In the genomic region with DNA sequence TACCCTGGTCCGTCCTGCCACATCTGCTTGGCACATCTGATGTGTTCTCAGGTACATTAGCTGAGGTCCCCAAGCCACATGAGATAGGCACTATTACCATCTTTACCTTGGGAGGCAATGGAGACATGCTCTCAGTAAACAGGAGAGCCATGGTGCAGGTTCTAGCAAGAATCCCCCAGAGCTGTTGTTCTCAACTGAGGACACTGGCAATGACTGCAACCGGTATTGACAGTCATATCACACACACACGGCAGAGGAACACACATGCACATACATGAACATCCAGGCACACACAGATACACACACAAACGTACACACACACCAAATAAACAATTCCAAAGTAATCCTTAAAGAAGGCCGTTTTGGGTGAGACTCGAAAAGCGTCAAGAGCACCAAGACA, we compare ENCODE assay signal across 22 mouse cellular contexts. TPM values are rescaled to one million over a fixed set of nuclear protein-coding genes. Genes with fewer than 3 reads are reported as not detected.
DNase-seq lines count a peak whose midpoint lies in the region; ATAC-seq and TF ChIP-seq lines count a peak whose summit lies in the region.
"Had no signal": no experiment of that assay in that cellular context is flagged by ENCODE, and none has a peak within 500 bp of the region (broad histone marks: within the 10 kb centered on the region; RNA-seq: fewer than 3 reads in every experiment).

No protein-coding gene starts in this region.

- no peak for ATAC-seq in intestine, embryonic 14.5 days (replicated peaks; ENCODE audit: low FRiP score, low TSS enrichment, low read depth)
- ATAC-seq in intestine, embryonic 15.5 days = no peak
- ATAC-seq: activated CD4-positive, CD25-positive, alpha-beta regulatory T cell, adult 4 months; forebrain, embryonic 13.5 days; forebrain, embryonic 15.5 days; forebrain, postnatal 0 days; Patski had no signal

- no peaks in the 10 kb centered on the region; the same call in 1 of the 2 replicates for H3K4me1 ChIP-seq in intestine, embryonic 14.5 days (replicated peaks; ENCODE audit: control insufficient read depth, insufficient read depth, low read length)
- H3K4me1 ChIP-seq in intestine, embryonic 15.5 days (replicated peaks) = peaks cover 5% of the 10 kb centered on the region; the same call in 1 of the 2 replicates
- peaks cover 58% of the 10 kb centered on the region for H3K4me1 ChIP-seq in bone marrow macrophage, adult 2 months (ENCODE audit: control insufficient read depth, insufficient read depth, low read length)

- H3K9ac ChIP-seq in intestine, embryonic 14.5 days (ENCODE audit: low read length) = no peak overlapping the region
- H3K9ac ChIP-seq in intestine, embryonic 15.5 days = no peak overlapping the region
- H3K9ac ChIP-seq: embryonic facial prominence, embryonic 12.5 days; forebrain, embryonic 13.5 days; forebrain, embryonic 15.5 days; forebrain, postnatal 0 days had no signal

- no peak overlapping the region for H3K27ac ChIP-seq in intestine, embryonic 14.5 days (ENCODE audit: low read depth)
- H3K27ac ChIP-seq in intestine, embryonic 15.5 days = no peak overlapping the region
- no peak overlapping the region for H3K27ac ChIP-seq in bone marrow macrophage, adult 2 months (ENCODE audit: insufficient read depth, low read depth, low read length)
- H3K27ac ChIP-seq: embryonic facial prominence, embryonic 10.5 days; embryonic facial prominence, embryonic 12.5 days; forebrain, embryonic 13.5 days; forebrain, embryonic 15.5 days had no signal

- intact Hi-C loops in left cerebral cortex, postnatal 4 days (cut with DNase I) = no loop called here

- no peaks in the 10 kb centered on the region for H3K27me3 ChIP-seq in intestine, embryonic 14.5 days (replicated peaks; ENCODE audit: control insufficient read depth, insufficient read depth, low read length)
- H3K27me3 ChIP-seq in intestine, embryonic 15.5 days (replicated peaks) = no peaks in the 10 kb centered on the region
- H3K27me3 ChIP-seq: embryonic facial prominence, embryonic 12.5 days; forebrain, embryonic 13.5 days; forebrain, embryonic 15.5 days had no signal

- TF ChIP-seq CTCF in bone marrow macrophage, adult 2 months (IDR thresholded peaks at IDR 0.05; ENCODE audit: low read depth, low read length) = no peak

- no peak for TF ChIP-seq POLR2A in bone marrow macrophage, adult 2 months (IDR thresholded peaks at IDR 0.05; ENCODE audit: borderline replicate concordance, low read depth, low read length)

- DNase-seq in heart, adult 11 months = peak; percentile 85
- DNase-seq in heart, adult 9 months (ENCODE audit: low spot score in 2 of 2) = no peak
- peak; percentile 31 for DNase-seq in intestine, embryonic 14.5 days (ENCODE audit: low spot score)
- no peak for DNase-seq in left cerebral cortex, postnatal 4 days
- DNase-seq: adrenal gland, adult 8-10 months; adrenal gland, postnatal 25 days; B cell, adult 2 months; cerebellum, adult 11-12 months; cerebellum, adult 2 months; cerebellum, adult 9-10 months; cerebellum, postnatal 10 days; cerebellum, postnatal 25 days; forebrain, postnatal 0 days had no signal

- no peaks in the 10 kb centered on the region for H3K9me3 ChIP-seq in intestine, embryonic 14.5 days (ENCODE audit: control insufficient read depth, low read length)
- H3K9me3 ChIP-seq in intestine, embryonic 15.5 days = no peaks in the 10 kb centered on the region
- H3K9me3 ChIP-seq: embryonic facial prominence, embryonic 10.5 days; embryonic facial prominence, embryonic 12.5 days; forebrain, embryonic 13.5 days; forebrain, embryonic 15.5 days; G1E had no signal

- H3K4me2 ChIP-seq in intestine, embryonic 14.5 days (ENCODE audit: low read length) = no peak overlapping the region
- H3K4me2 ChIP-seq in intestine, embryonic 15.5 days (replicated peaks) = no peak overlapping the region
- H3K4me2 ChIP-seq: embryonic facial prominence, embryonic 12.5 days; forebrain, embryonic 13.5 days; forebrain, embryonic 15.5 days had no signal

- no peak overlapping the region for H3K4me3 ChIP-seq in intestine, embryonic 14.5 days (ENCODE audit: low read depth, low read length)
- H3K4me3 ChIP-seq in intestine, embryonic 15.5 days (replicated peaks) = no peak overlapping the region
- H3K4me3 ChIP-seq in bone marrow macrophage, adult 2 months (ENCODE audit: insufficient read depth, low read length) = peak overlapping the region; percentile 6; the same call in 1 of the 2 replicates
- H3K4me3 ChIP-seq: embryonic facial prominence, embryonic 10.5 days; embryonic facial prominence, embryonic 12.5 days; forebrain, embryonic 13.5 days; forebrain, embryonic 15.5 days had no signal

- 88% methylated on average over 7 of the region's 7 CpGs for WGBS in intestine, embryonic 14.5 days
- 88% methylated on average over 7 of the region's 7 CpGs for WGBS in intestine, embryonic 15.5 days

- no peaks in the 10 kb centered on the region for H3K36me3 ChIP-seq in intestine, embryonic 14.5 days (ENCODE audit: control insufficient read depth, insufficient read depth, low read length)
- H3K36me3 ChIP-seq in intestine, embryonic 15.5 days = no peaks in the 10 kb centered on the region
- H3K36me3 ChIP-seq: embryonic facial prominence, embryonic 10.5 days; embryonic facial prominence, embryonic 12.5 days; forebrain, embryonic 15.5 days; G1E had no signal

RNA-seq across cellular contexts. Expression of a gene that starts 45.1 kb away (rescaled TPM):
- polyA plus RNA-seq in intestine, embryonic 14.5 days (2014; fragmentation: Nextera tagmentation; extraction: Ambion mirVana) = 67.1 and 70.7 TPM in 2 replicates
- 64.5 and 68.6 TPM in 2 replicates for polyA plus RNA-seq in intestine, embryonic 15.5 days (2015; fragmentation: Nextera tagmentation; extraction: Ambion mirVana)
- polyA plus RNA-seq in bone marrow macrophage, adult 2 months (2012; ENCODE audit: insufficient read depth, insufficient read length, missing spikeins) = 60.1 and 81.7 TPM in 2 replicates
- total RNA-seq in left cerebral cortex, postnatal 4 days (2021) = 10 to 100 TPM; 12.5 to 14.0 TPM

RNA-seq across cellular contexts. Expression of a gene that starts 52.6 kb away (rescaled TPM):
- 45.0 and 55.6 TPM in 2 replicates for polyA plus RNA-seq in intestine, embryonic 14.5 days (2014; fragmentation: Nextera tagmentation; extraction: Ambion mirVana)
- 44.1 and 48.0 TPM in 2 replicates for polyA plus RNA-seq in intestine, embryonic 15.5 days (2015; fragmentation: Nextera tagmentation; extraction: Ambion mirVana)
- polyA plus RNA-seq in bone marrow macrophage, adult 2 months (2012; ENCODE audit: insufficient read depth, insufficient read length, missing spikeins) = 65.4 and 68.9 TPM in 2 replicates
- 10 to 100 TPM; 36.6 to 41.8 TPM for total RNA-seq in left cerebral cortex, postnatal 4 days (2021)

Comparison
In these comparisons a context has a peak if more than half of its experiments do, and no peak if none do; other contexts are left out.
1. DNase-seq: peak in heart, adult 11 months (single experiment) and intestine, embryonic 14.5 days (single experiment); none in heart, adult 9 months (0 of 2) and left cerebral cortex, postnatal 4 days (single experiment).